Mouse (Mus musculus): ENCODE data around the gene Creb3l2.

Creb3l2 gene

DNA sequence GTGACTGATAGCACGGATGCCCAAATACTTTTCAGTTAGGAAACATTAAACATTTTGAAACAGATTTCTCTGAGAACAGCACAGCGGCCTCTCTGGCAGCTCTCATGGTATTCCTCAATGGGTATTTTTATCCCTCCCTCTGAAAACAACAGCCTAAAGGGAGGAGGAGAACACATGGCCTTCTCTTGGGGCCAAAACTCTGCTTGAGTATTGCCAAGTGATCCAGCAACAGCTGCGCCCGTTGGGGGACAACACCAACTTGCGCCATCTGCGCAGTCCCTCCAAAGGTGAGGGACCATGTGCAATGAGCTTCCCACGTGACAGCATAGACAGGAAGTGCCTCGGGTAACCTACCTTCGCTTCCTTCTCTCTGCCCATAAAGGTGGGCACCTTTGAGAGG lies 119.9 kb downstream of the Creb3l2 start:
- no peak for DNase-seq

DNA sequence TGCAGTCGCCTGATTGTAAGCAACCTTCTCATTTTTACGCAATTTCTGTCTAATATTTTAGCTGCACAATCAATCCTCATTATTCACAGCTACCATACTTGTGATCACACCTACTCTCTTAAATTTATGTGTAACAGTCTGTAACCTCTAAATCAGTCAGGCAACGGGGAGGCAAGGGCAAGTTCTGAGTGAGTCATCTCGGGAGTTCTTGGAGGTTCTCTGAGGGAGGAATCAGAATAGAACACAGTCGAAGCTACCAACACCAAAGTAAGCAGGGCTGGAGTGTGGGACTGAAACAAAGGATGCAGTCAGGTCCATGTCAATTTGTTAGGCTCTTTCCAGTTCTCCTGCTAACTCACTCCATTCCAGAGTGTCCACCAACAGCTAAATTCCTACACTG lies 124.0 kb downstream of the Creb3l2 start:
- no peak for DNase-seq

DNA sequence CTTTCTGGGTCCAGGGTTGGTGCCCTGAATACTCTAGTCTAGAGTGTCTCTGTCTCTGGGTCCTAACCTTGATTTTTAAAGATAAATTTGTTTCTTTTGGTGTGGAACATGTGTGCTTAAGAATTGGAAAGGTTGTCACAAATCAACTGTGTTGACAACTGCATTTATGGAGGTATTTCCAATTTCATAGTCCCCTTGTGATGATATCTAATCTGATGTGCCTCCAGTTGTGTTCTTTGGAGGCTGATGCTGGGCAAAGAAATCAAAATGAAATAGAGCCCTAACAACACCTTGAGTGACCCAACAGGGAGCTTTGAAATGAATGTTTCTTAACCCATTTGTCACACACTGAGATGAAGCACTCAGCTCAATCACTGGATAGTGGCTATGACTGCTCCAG lies 126.5 kb downstream of the Creb3l2 start:
- no peak for DNase-seq

DNA sequence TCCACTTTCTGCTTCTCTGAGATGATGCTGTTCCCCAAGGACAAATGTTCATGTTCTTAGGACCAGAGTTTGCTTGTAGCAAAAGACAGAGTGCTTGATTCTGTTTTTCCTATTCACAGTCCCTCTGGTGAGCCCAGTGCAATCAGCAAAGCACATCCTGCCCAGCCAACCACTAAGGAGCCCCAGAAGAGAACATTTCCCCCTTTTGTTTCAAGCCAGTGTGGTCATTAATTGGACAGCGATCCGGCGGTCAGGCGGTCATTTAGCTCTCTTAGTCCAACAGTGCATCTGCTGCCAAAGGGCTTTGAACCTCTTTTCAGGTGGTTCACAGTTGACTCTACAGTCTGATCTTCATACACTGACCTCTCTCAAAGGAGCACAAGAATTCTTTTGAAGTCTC lies 131.3 kb downstream of the Creb3l2 start:
- DNase-seq: no peak

DNA sequence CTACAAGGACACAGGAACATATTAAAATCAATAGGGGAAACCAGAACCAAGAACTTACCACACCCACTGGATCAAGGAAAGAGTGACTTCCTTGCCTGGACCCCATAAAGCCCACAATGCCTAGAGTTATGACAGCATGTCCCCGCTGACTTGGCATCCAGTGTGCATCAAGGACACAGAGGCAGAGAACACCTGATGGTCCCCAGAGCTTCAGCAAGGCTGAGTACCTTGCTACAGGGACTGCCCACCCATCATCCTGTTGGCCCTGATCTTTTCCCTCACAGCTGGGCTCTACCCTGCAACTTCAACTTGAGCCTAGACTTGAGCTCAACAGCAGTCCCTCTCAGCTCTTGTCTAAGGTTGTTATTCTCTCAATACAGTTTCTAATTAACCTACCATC lies 135.3 kb downstream of the Creb3l2 start:
- no peak for DNase-seq

DNA sequence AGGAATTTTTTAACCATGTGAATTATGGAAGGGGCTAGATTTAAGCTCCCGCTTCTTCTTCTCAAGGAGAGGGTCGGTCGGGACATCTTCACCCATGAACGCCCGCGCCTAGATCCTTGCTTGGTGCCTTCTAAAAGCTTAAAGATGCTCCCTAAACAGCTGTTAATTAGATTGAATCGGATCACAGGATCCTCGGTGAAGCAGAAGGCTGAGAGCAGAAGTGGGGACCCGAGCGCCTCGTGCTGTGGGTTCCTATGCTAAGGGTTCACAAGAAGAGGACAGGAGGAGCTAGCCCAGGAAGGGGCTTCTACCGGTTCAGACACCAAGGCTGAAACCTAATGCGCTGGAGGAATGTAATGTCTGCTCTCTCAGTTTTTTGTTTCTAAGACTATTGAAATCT lies 141.5 kb downstream of the Creb3l2 start:
- DNase-seq: no peak

DNA sequence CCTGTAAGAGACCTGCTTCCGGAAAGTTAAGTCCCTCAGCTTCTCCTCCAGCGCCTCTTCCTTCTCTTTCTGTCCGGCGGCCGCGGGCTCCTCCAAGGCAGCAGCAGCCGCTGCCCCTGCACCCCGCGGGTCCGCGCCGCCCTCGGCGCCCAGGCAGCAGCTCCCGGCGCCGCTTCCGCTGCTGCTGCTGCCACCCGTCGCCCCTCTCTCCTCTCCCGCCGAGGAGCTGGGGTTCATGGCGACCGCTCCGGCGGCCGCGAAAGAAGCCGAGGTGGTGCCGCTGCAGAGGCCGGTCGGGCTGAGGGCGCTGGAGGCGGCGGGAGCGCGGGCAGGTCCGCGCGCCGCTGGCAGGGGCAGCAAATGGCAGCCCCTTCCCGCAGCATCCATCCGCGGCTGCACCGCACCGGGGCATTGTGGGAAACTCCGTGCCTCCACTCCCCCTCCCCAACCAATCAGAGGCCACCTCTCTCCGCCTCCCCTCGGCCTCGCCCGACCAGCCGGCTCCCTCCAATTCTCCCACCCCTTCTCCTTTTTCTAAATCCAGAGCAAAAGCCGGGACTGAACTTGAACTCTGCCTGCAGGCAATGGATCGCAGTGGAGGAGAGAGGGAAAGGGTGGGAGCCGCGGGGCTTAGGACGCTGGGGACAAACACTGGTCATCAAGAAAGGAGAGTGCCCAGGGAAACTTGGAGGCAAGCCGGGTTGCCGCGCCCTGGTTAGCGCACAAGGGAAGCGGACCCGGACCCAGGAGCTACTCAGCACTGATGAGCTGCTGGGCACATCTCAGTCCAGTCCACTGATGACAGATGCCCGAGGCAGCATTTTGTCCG lies 142.2 kb downstream of the Creb3l2 start, which contains the start of gene Dgki:
Gene Dgki (minus strand): TSS at position 623 of the 829 bp plus-strand sequence.
- DNase-seq: peak; percentile 86

DNA sequence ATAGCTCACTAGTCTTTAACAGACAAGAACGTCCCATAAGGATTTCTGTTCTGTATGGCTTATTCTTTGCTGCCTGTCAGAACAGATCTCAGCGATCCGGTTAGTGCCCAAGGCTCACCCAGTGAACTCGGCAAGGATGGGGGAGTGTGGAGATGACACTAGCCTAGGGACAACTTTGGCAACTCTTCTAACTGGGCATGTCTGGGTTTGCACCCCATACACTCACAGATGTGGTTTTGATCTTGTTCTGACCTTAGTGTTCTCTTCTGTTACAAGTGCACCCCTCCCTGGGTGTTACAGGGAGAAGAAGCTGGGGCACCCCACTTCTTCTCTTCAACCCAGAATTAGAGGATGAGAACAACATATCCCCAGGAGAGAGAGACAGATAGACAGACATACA lies 143.0 kb downstream of the Creb3l2 start:
- peak; percentile 28 for DNase-seq

DNA sequence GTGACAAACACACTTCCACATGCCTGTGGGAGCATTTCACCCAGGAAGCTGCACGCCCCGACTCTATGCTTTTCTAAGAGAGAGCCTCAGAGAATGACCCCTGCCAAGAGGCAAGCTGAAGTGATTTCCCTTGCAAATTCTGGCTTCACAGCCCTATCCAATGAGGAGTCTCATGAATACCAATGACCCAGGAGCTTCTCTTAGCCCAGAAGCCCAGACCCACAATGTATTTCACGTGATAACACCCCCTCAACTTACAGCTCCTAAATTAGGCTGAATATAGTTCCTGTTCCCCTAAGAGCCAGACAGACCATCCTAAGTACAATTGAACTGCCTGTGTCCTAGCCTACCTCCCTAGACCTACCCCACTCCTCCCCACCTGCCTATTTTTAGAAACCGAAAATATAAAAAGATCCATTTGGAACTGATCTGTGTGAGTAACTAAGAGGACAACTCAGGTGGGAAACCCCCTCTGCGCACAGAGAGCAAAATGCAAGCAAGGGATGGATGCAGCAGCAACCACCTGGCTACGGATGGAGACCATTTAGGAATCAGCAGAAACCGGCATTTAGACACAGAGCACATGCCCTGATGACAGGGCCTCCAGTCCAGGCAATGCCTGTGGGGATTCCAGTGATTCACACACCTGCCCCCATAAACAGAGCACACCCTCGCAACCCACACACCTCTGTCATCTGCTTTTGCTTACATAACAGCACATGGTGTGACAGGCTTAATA lies 144.0 kb downstream of the Creb3l2 start:
- DNase-seq: no peak

DNA sequence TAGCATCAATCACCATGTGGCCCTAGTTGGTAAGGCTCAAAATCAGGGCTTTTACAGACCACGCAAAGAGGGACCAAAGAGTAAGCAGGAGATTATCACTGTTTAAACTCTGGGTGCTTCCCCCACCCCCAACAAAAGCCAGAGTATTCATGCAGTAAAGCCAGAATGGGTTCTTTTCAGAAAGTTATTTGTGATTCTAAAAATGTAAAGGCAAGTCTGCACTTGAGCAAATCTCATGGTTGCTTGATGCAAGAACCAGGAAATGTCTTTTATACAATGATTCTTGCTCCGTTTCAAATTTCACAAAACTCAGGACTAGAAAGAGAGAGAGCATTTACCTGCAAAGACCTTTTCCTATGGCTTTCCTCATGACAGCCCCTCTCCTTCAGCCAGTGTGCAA lies 149.9 kb downstream of the Creb3l2 start:
- DNase-seq: no peak

DNA sequence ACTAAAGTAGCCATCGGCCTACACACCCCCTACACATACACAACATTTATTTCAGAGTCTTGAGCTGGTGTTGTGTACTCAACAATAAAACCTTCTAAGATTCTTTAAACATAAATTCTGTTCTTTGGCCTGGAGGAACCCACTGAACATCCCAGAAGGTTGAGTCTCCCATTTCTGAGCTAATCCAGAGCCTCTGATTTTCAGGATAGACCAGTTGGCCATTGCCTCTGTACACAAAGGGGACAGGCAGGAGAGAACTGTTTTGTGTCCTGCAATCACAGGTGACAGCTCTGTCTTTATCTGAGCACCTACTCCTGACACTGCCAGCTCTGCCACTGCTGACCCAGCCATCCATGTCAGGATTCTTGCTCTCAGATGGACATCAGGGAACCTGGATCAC lies 150.8 kb downstream of the Creb3l2 start:
- DNase-seq: no peak

DNA sequence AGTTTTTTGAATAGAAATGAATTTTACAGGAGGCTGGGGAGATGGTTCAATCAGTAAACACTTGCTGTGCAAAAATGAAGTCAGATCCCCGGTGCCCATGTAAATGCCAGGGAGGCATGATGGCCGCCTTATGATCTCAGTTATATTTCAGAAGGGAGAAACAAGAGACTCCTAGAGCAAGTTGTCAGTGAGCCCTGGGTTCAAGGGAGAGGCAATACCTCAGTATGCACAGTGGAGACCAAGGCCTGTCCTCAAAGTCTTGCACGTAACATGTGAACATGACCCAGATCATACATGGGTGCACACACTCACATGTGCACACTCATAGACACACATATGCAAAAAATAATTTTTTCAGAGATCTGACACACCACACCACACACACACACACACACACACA lies 151.3 kb downstream of the Creb3l2 start:
- DNase-seq: no peak

DNA sequence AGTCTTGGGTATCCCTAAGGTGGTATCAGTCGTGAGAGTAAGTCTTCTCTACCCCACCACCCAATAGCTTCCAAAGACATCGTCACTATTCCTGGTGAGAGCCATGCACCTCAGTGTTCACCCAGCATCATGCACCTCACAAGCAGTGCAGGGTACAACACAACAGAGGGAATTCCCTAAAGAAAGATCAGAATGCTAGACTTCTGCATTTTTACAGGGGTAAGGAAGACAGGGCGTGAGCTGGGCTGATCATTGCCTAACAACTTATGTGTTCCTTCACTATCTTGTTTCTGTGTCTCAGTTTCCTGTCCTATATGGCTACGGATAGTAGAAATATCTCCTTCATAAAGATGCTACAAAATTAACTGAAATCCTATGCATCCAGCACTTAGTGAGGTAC lies 155.8 kb downstream of the Creb3l2 start:
- DNase-seq: no peak

DNA sequence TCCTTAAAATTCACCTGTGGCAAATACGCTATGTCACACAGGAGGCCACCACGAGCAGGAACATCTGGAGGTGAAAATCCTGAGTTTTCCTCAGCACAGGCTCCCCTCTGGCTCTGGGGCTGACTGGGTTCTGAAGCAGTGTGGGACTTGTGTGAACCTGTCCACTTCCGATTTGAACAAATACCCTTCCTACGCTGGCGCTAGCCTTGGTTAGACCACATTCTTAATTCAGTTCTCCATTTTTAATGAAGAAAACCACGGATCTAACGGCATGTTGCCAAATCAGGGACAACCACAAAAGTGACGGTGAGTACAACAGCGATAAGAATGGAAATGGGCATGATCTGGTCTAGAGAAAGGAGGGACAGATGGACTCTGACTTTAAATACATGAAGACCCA lies 157.1 kb downstream of the Creb3l2 start:
- no peak for DNase-seq

DNA sequence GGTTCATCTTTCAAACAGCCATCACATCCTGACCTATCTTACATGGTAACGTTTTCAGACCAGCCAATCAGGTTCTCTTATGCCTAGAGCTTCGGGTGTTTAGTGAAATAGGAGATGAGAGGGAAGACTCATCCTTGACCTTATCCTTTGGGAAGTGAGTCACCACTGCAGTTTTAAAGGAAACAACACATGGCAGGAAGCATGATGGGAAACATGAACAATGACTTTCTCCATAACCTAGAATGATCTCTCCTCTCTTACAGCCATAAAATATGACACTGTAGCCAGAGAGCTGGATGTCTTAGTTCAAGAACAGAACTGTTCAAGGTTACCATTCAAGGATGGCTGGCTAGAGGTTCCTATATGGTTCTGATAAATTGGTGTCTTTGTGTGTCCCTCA lies 158.6 kb downstream of the Creb3l2 start:
- no peak for DNase-seq

DNA sequence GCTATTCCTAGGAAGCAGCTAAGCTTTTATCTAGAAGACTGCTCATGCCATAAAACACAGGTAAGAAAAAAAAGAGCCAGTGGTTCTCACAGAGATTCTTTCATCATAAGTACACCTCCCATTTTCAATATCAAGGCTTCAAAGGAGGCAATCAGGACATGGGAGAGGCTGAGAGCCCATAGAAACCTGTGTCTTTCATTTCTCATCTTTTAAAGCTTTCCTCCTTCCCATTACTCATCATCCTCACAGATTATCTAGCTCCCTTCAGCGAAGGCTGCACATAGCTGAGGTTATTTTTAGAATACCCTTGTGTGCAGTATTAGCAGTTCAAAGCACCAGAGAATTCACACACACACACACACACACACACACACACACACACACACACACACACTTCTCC lies 159.3 kb downstream of the Creb3l2 start:
- no peak for DNase-seq

All from retina, postnatal 1 day (tissue).